In the genomic region with DNA sequence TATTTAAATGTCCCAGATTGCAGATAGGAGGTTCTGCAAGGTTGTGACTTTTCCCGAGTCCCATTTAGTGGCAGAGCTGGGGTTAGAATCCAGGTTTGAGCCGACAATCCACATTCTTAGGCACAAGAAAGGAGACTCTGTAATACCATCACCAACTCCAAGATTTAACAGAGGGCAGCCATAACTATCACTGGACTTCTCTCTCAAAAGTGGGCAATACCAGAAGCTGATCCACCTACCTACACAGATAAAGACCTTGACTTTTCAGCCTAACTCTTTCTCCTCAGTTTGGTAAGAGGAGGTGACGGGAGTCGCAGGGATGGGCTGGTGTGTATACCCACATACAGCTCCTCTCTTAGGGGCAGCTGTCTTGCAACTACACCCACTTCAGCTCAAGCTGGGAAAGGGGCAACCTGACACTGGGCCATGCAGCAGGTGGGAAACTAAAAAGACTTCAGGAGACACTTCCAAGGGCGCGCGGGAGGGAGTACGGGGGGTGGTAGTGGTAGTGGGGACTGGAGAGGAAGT, we compare ENCODE assay signal across 8 mouse cellular contexts. TPM values are rescaled to one million over a fixed set of nuclear protein-coding genes. Genes with fewer than 3 reads are reported as not detected.
DNase-seq lines count a peak whose midpoint lies in the region; ATAC-seq and TF ChIP-seq lines count a peak whose summit lies in the region.

No protein-coding gene starts in this region.

- peaks cover 13% of the 10 kb centered on the region; the same call in 1 of the 2 replicates for H3K27me3 ChIP-seq in heart, postnatal 0 days (ENCODE audit: control insufficient read depth, insufficient read depth, low read length)
- H3K27me3 ChIP-seq in MEL (ENCODE audit: control insufficient read depth in 1 of 2, insufficient read depth in 2 of 2, low read length in 2 of 2), result no peaks in the 10 kb centered on the region
- H3K27me3 ChIP-seq in hindbrain, embryonic 12.5 days, result peaks cover 18% of the 10 kb centered on the region
- peaks cover 22% of the 10 kb centered on the region for H3K27me3 ChIP-seq in midbrain, embryonic 13.5 days

- no peaks in the 10 kb centered on the region for H3K9me3 ChIP-seq in heart, postnatal 0 days (replicated peaks; ENCODE audit: control insufficient read depth, low read length)
- H3K9me3 ChIP-seq in MEL (replicated peaks; ENCODE audit: insufficient read depth, low read length), result no peaks in the 10 kb centered on the region
- no peaks in the 10 kb centered on the region for H3K9me3 ChIP-seq in hindbrain, embryonic 12.5 days (replicated peaks)
- H3K9me3 ChIP-seq in midbrain, embryonic 13.5 days, result no peaks in the 10 kb centered on the region

- H3K79me2 ChIP-seq in MEL (ENCODE audit: control insufficient read depth, insufficient read depth, low read length, poor library complexity), result peaks cover 30% of the 10 kb centered on the region

- no peak for TF ChIP-seq POLR2A in MEL (IDR thresholded peaks at IDR 0.05; ENCODE audit: control insufficient read depth in 1 of 2, insufficient read depth in 1 of 2, low read depth in 1 of 2, low read length in 2 of 2, poor library complexity in 1 of 2)

- TF ChIP-seq CTCF in heart, postnatal 0 days (IDR thresholded peaks at IDR 0.05; ENCODE audit: low read depth), result no peak
- no peak for TF ChIP-seq CTCF in MEL (IDR thresholded peaks at IDR 0.05 in 2 of 3, conservative IDR thresholded peaks at IDR 0.05 in 1 of 3; ENCODE audit: control insufficient read depth in 1 of 3, insufficient read depth in 1 of 3, low read depth in 2 of 3, low read length in 3 of 3, poor library complexity in 1 of 3, severe bottlenecking in 1 of 3)

- peak overlapping the region; percentile 82 for H3K9ac ChIP-seq in heart, postnatal 0 days (replicated peaks; ENCODE audit: low read depth, low read length)
- H3K9ac ChIP-seq in MEL (ENCODE audit: control insufficient read depth, low read depth, low read length, poor library complexity, severe bottlenecking), result peak overlapping the region; percentile 79
- H3K9ac ChIP-seq in hindbrain, embryonic 12.5 days, result peak overlapping the region; percentile 95
- H3K9ac ChIP-seq in midbrain, embryonic 13.5 days (replicated peaks), result peak overlapping the region; percentile 63

- H3K4me1 ChIP-seq in heart, postnatal 0 days (ENCODE audit: control insufficient read depth, insufficient read depth), result peaks cover 45% of the 10 kb centered on the region
- H3K4me1 ChIP-seq in MEL (ENCODE audit: control insufficient read depth in 1 of 2, insufficient read depth in 2 of 2, low read length in 2 of 2), result peaks cover 17 to 52% of the 10 kb centered on the region in 2 experiments
- peaks cover 81% of the 10 kb centered on the region for H3K4me1 ChIP-seq in hindbrain, embryonic 12.5 days
- H3K4me1 ChIP-seq in midbrain, embryonic 13.5 days (replicated peaks), result peaks cover 82% of the 10 kb centered on the region

- H3K4me3 ChIP-seq in heart, postnatal 0 days (ENCODE audit: low read depth, low read length), result peak overlapping the region; percentile 61
- peak overlapping the region; percentile 61 to 90 for H3K4me3 ChIP-seq in MEL (ENCODE audit: control insufficient read depth in 1 of 2, insufficient read depth in 1 of 2, low read depth in 2 of 2, low read length in 2 of 2)
- peak overlapping the region; percentile 63 for H3K4me3 ChIP-seq in hindbrain, embryonic 12.5 days
- peak overlapping the region; percentile 83 for H3K4me3 ChIP-seq in midbrain, embryonic 13.5 days (replicated peaks)

- ATAC-seq in heart, postnatal 0 days (ENCODE audit: insufficient read depth, low read depth), result no peak
- ATAC-seq in hindbrain, embryonic 12.5 days (ENCODE audit: low FRiP score), result no peak
- no peak for ATAC-seq in midbrain, embryonic 13.5 days

- H3K27ac ChIP-seq in heart, postnatal 0 days (ENCODE audit: low read depth), result peak overlapping the region; percentile 99
- peak overlapping the region; percentile 92 for H3K27ac ChIP-seq in MEL (ENCODE audit: control insufficient read depth, low read depth, low read length)
- H3K27ac ChIP-seq in hindbrain, embryonic 12.5 days, result peak overlapping the region; percentile 99
- H3K27ac ChIP-seq in midbrain, embryonic 13.5 days, result peak overlapping the region; percentile 100

- peaks cover 11% of the 10 kb centered on the region; the same call in 1 of the 2 replicates for H3K36me3 ChIP-seq in heart, postnatal 0 days (replicated peaks; ENCODE audit: control insufficient read depth, insufficient read depth, low read length)
- H3K36me3 ChIP-seq in MEL (ENCODE audit: control insufficient read depth in 1 of 2, insufficient read depth in 2 of 2, low read length in 2 of 2), result peaks cover 0 to 31% of the 10 kb centered on the region in 2 experiments; a peak in 2 of 4 replicates
- H3K36me3 ChIP-seq in hindbrain, embryonic 12.5 days, result peaks cover 7% of the 10 kb centered on the region; the same call in 1 of the 2 replicates
- H3K36me3 ChIP-seq in midbrain, embryonic 13.5 days, result peaks cover 13% of the 10 kb centered on the region

- H3K4me2 ChIP-seq in heart, postnatal 0 days (ENCODE audit: low read depth, low read length), result peak overlapping the region; percentile 95
- H3K4me2 ChIP-seq in hindbrain, embryonic 12.5 days (replicated peaks), result peak overlapping the region; percentile 99
- peak overlapping the region; percentile 96 for H3K4me2 ChIP-seq in midbrain, embryonic 13.5 days (replicated peaks)

- 11% methylated on average over 8 of the region's 8 CpGs for WGBS in heart, postnatal 0 days
- WGBS in hindbrain, embryonic 12.5 days, result 6% methylated on average over 8 of the region's 8 CpGs
- 1% methylated on average over 8 of the region's 8 CpGs for WGBS in midbrain, embryonic 13.5 days

- no peak for DNase-seq in heart, postnatal 0 days (ENCODE audit: low spot score)
- DNase-seq in heart, postnatal 4 days, result no peak
- DNase-seq in MEL (ENCODE audit: low read depth, low spot score), result peak; percentile 66
- DNase-seq in left cerebral cortex, adult 8-10 months (ENCODE audit: low spot score in 2 of 2), result no peak
- no peak for DNase-seq in cerebellum, adult 11 months
- no peak for DNase-seq in thymus, postnatal 0 days (ENCODE audit: low spot score)

- TF ChIP-seq EP300 in heart, postnatal 0 days (IDR thresholded peaks at IDR 0.05; ENCODE audit: low read depth), result no peak
- no peak for TF ChIP-seq EP300 in MEL (IDR thresholded peaks at IDR 0.05; ENCODE audit: low read depth in 1 of 2, low read length in 2 of 2)

- TF ChIP-seq RAD21 in MEL (IDR thresholded peaks at IDR 0.05; ENCODE audit: low read depth, low read length), result no peak

RNA-seq across cellular contexts. Expression of a gene that starts 3.5 kb away (rescaled TPM):
- total RNA-seq in heart, postnatal 0 days (2014; rRNA removed; ENCODE audit: low replicate concordance), result 7.8 and 10.0 TPM in 2 replicates
- polyA plus RNA-seq in heart, postnatal 0 days (2015; fragmentation: Nextera tagmentation; extraction: Ambion mirVana), result 23.0 and 23.6 TPM in 2 replicates
- 10 to 100 TPM; 48.3 to 49.7 TPM for total RNA-seq in heart, postnatal 4 days (2021)
- 5.8 and 7.2 TPM in 2 replicates for total RNA-seq in MEL (2012; rRNA removed)
- polyA plus RNA-seq in MEL (2012; ENCODE audit: insufficient read depth in 1 of 2, insufficient read length in 2 of 2, low read depth in 1 of 2, low replicate concordance in 2 of 2, missing spikeins in 1 of 2), result 10 to 100 TPM; 25.0 to 43.4 TPM
- 51.4 and 51.6 TPM in 2 replicates for polyA plus RNA-seq in hindbrain, embryonic 12.5 days (2016; fragmentation: Nextera tagmentation; extraction: Ambion mirVana)
- 54.9 and 59.2 TPM in 2 replicates for polyA plus RNA-seq in midbrain, embryonic 13.5 days (2015; fragmentation: Nextera tagmentation; extraction: Ambion mirVana)
- total RNA-seq in left cerebral cortex, adult 8-10 months (2022), result 10 to 100 TPM; 17.3 to 29.2 (median 21.9) TPM
- 31.5 and 45.6 TPM in 2 replicates for polyA plus RNA-seq in thymus, postnatal 0 days (2015; fragmentation: Nextera tagmentation; extraction: Ambion mirVana)

RNA-seq across cellular contexts. Expression of a gene that starts 19.0 kb away (rescaled TPM):
- 32.4 and 33.0 TPM in 2 replicates for total RNA-seq in heart, postnatal 0 days (2014; rRNA removed; ENCODE audit: low replicate concordance)
- polyA plus RNA-seq in heart, postnatal 0 days (2015; fragmentation: Nextera tagmentation; extraction: Ambion mirVana), result 59.7 and 62.5 TPM in 2 replicates
- total RNA-seq in heart, postnatal 4 days (2021), result 10 to 100 TPM; 37.1 to 38.3 TPM
- total RNA-seq in MEL (2012; rRNA removed), result 0.39 TPM in 2 replicates
- polyA plus RNA-seq in MEL (2012; ENCODE audit: insufficient read depth in 1 of 2, insufficient read length in 2 of 2, low read depth in 1 of 2, low replicate concordance in 2 of 2, missing spikeins in 1 of 2), result under 1 TPM in 1 of 2 experiments, not detected in 1; 0.45 TPM
- 13.2 and 14.8 TPM in 2 replicates for polyA plus RNA-seq in hindbrain, embryonic 12.5 days (2016; fragmentation: Nextera tagmentation; extraction: Ambion mirVana)
- 4.9 and 7.0 TPM in 2 replicates for polyA plus RNA-seq in midbrain, embryonic 13.5 days (2015; fragmentation: Nextera tagmentation; extraction: Ambion mirVana)
- total RNA-seq in left cerebral cortex, adult 8-10 months (2022), result 1 to 10 TPM; 3.3 to 4.8 (median 3.5) TPM
- 10.4 and 12.9 TPM in 2 replicates for polyA plus RNA-seq in thymus, postnatal 0 days (2015; fragmentation: Nextera tagmentation; extraction: Ambion mirVana)

RNA-seq across cellular contexts. Expression of a gene that starts 21.6 kb away (rescaled TPM):
- total RNA-seq in heart, postnatal 0 days (2014; rRNA removed; ENCODE audit: low replicate concordance), result 14.2 and 17.6 TPM in 2 replicates
- polyA plus RNA-seq in heart, postnatal 0 days (2015; fragmentation: Nextera tagmentation; extraction: Ambion mirVana), result 16.7 and 18.6 TPM in 2 replicates
- total RNA-seq in heart, postnatal 4 days (2021), result 10 to 100 TPM; 21.3 to 22.1 TPM
- 26.8 and 39.6 TPM in 2 replicates for total RNA-seq in MEL (2012; rRNA removed)
- polyA plus RNA-seq in MEL (2012; ENCODE audit: insufficient read depth in 1 of 2, insufficient read length in 2 of 2, low read depth in 1 of 2, low replicate concordance in 2 of 2, missing spikeins in 1 of 2), result 10 to 100 TPM in 1 of 2 experiments, not detected in 1; 21.3 TPM
- polyA plus RNA-seq in hindbrain, embryonic 12.5 days (2016; fragmentation: Nextera tagmentation; extraction: Ambion mirVana), result 48.0 and 50.5 TPM in 2 replicates
- polyA plus RNA-seq in midbrain, embryonic 13.5 days (2015; fragmentation: Nextera tagmentation; extraction: Ambion mirVana), result 41.8 and 47.7 TPM in 2 replicates
- 10 to 100 TPM; 38.0 to 43.7 (median 42.5) TPM for total RNA-seq in left cerebral cortex, adult 8-10 months (2022)
- 25.9 and 28.3 TPM in 2 replicates for polyA plus RNA-seq in thymus, postnatal 0 days (2015; fragmentation: Nextera tagmentation; extraction: Ambion mirVana)

RNA-seq across cellular contexts. Expression of a gene that starts 21.7 kb away (rescaled TPM):
- 64.9 and 93.4 TPM in 2 replicates for total RNA-seq in heart, postnatal 0 days (2014; rRNA removed; ENCODE audit: low replicate concordance)
- 171 and 175 TPM in 2 replicates for polyA plus RNA-seq in heart, postnatal 0 days (2015; fragmentation: Nextera tagmentation; extraction: Ambion mirVana)
- 100 to 1,000 TPM in 1 of 2 experiments, 10 to 100 TPM in 1; 92.3 to 101 TPM for total RNA-seq in heart, postnatal 4 days (2021)
- total RNA-seq in MEL (2012; rRNA removed), result 190 and 191 TPM in 2 replicates
- 100 to 1,000 TPM in 1 of 2 experiments, not detected in 1; 173 TPM for polyA plus RNA-seq in MEL (2012; ENCODE audit: insufficient read depth in 1 of 2, insufficient read length in 2 of 2, low read depth in 1 of 2, low replicate concordance in 2 of 2, missing spikeins in 1 of 2)
- polyA plus RNA-seq in hindbrain, embryonic 12.5 days (2016; fragmentation: Nextera tagmentation; extraction: Ambion mirVana), result 94.0 and 103 TPM in 2 replicates
- 92.2 and 105 TPM in 2 replicates for polyA plus RNA-seq in midbrain, embryonic 13.5 days (2015; fragmentation: Nextera tagmentation; extraction: Ambion mirVana)
- total RNA-seq in left cerebral cortex, adult 8-10 months (2022), result 100 to 1,000 TPM in 3 of 4 experiments, 10 to 100 TPM in 1; 99.9 to 140 (median 114) TPM
- polyA plus RNA-seq in thymus, postnatal 0 days (2015; fragmentation: Nextera tagmentation; extraction: Ambion mirVana), result 194 and 211 TPM in 2 replicates

RNA-seq across cellular contexts. Expression of a gene that starts 47.8 kb away (rescaled TPM):
- total RNA-seq in heart, postnatal 0 days (2014; rRNA removed; ENCODE audit: low replicate concordance), result 23.6 and 23.8 TPM in 2 replicates
- 10.3 and 12.4 TPM in 2 replicates for polyA plus RNA-seq in heart, postnatal 0 days (2015; fragmentation: Nextera tagmentation; extraction: Ambion mirVana)
- 10 to 100 TPM; 75.3 to 76.7 TPM for total RNA-seq in heart, postnatal 4 days (2021)
- 37.3 and 65.8 TPM in 2 replicates for total RNA-seq in MEL (2012; rRNA removed)
- 10 to 100 TPM in 1 of 2 experiments, not detected in 1; 84.9 TPM for polyA plus RNA-seq in MEL (2012; ENCODE audit: insufficient read depth in 1 of 2, insufficient read length in 2 of 2, low read depth in 1 of 2, low replicate concordance in 2 of 2, missing spikeins in 1 of 2)
- 93.4 and 97.6 TPM in 2 replicates for polyA plus RNA-seq in hindbrain, embryonic 12.5 days (2016; fragmentation: Nextera tagmentation; extraction: Ambion mirVana)
- 83.5 and 91.9 TPM in 2 replicates for polyA plus RNA-seq in midbrain, embryonic 13.5 days (2015; fragmentation: Nextera tagmentation; extraction: Ambion mirVana)
- total RNA-seq in left cerebral cortex, adult 8-10 months (2022), result 100 to 1,000 TPM; 370 to 420 (median 387) TPM
- 10.7 and 13.2 TPM in 2 replicates for polyA plus RNA-seq in thymus, postnatal 0 days (2015; fragmentation: Nextera tagmentation; extraction: Ambion mirVana)
